Mouse (Mus musculus) retina, postnatal 7 days (tissue): ENCODE results near the gene Elovl3.
"Not testable (repeated sequence)": the region's sequence is repeated elsewhere in the genome, so short reads cannot be mapped to it uniquely, and the experiment has no call there.

Experiments
- DNase-seq: peaks from one replicate; pipeline ENCODE4 v3.0.0-alpha.2; 2012; ENCODE audit warnings: low read depth, low spot score

The Elovl3 gene

GRCm38 (mm10) chr19:46135789-46136638 lies 4.3 kb downstream of the Elovl3 start:
- no peak for DNase-seq

GRCm38 (mm10) chr19:46136639-46137580 lies 5.2 kb downstream of the Elovl3 start:
- peak; percentile 35 for DNase-seq

GRCm38 (mm10) chr19:46140324-46140723 lies 8.6 kb downstream of the Elovl3 start:
- DNase-seq: no peak

GRCm38 (mm10) chr19:46141091-46141490 lies 9.4 kb downstream of the Elovl3 start:
- DNase-seq: no peak

- DNase-seq: no peak
Measured at GRCm38 (mm10) chr19:46147511-46148371, 16.0 kb downstream of the Elovl3 start, which contains the start of gene Pitx3. Gene Pitx3, minus strand, starts transcription at chr19:46148326.

GRCm38 (mm10) chr19:46148372-46148760 lies 16.7 kb downstream of the Elovl3 start:
- DNase-seq: peak; percentile 33

- no peak for DNase-seq
Measured at GRCm38 (mm10) chr19:46149091-46149490, 17.4 kb downstream of the Elovl3 start.

- peak; percentile 98 for DNase-seq
Measured at GRCm38 (mm10) chr19:46152127-46152803, 20.6 kb downstream of the Elovl3 start, which contains the start of gene Gbf1. Gene Gbf1, plus strand, starts transcription at chr19:46152509.

GRCm38 (mm10) chr19:46165950-46166349 lies 34.3 kb downstream of the Elovl3 start:
- no peak for DNase-seq

- not testable (repeated sequence) for DNase-seq
Measured at GRCm38 (mm10) chr19:46167169-46167568, 35.5 kb downstream of the Elovl3 start.

GRCm38 (mm10) chr19:46169396-46169795 lies 37.7 kb downstream of the Elovl3 start:
- no peak for DNase-seq

- no peak for DNase-seq
Measured at GRCm38 (mm10) chr19:46169913-46170312, 38.2 kb downstream of the Elovl3 start.

- DNase-seq: no peak
Measured at GRCm38 (mm10) chr19:46172541-46172940, 40.8 kb downstream of the Elovl3 start.

GRCm38 (mm10) chr19:46175173-46175572 lies 43.5 kb downstream of the Elovl3 start:
- DNase-seq: no peak

GRCm38 (mm10) chr19:46177046-46177445 lies 45.3 kb downstream of the Elovl3 start:
- DNase-seq: no peak

GRCm38 (mm10) chr19:46180274-46180673 lies 48.6 kb downstream of the Elovl3 start:
- DNase-seq: no peak

GRCm38 (mm10) chr19:46182241-46182640 lies 50.5 kb downstream of the Elovl3 start:
- no peak for DNase-seq
